Mouse (Mus musculus): Measurements from ENCODE around the gene Gramd4.
"Not testable (repeated sequence)": the region's sequence is repeated elsewhere in the genome, so short reads cannot be mapped to it uniquely, and the experiment has no call there.

Gramd4 gene

GRCm38 (mm10) chr15:86091998-86092670 is 34.6 kb downstream of the Gramd4 start:
- no peak for DNase-seq

GRCm38 (mm10) chr15:86093236-86093635 is 35.7 kb downstream of the Gramd4 start:
- DNase-seq: no peak

- peak; percentile 55 to 61 for DNase-seq
These were observed 37.0 kb downstream of the Gramd4 start for GRCm38 (mm10) chr15:86094324-86095121.

GRCm38 (mm10) chr15:86095722-86096603 is 38.5 kb downstream of the Gramd4 start:
- no peak for DNase-seq

- not testable (repeated sequence) for DNase-seq
These were observed 39.1 kb downstream of the Gramd4 start for GRCm38 (mm10) chr15:86096604-86097020.

- DNase-seq: no peak
These were observed 40.4 kb downstream of the Gramd4 start for GRCm38 (mm10) chr15:86097871-86098270.

GRCm38 (mm10) chr15:86101585-86101984 is 44.1 kb downstream of the Gramd4 start:
- no peak for DNase-seq

GRCm38 (mm10) chr15:86102308-86102707 is 44.8 kb downstream of the Gramd4 start:
- no peak for DNase-seq

GRCm38 (mm10) chr15:86104401-86105344 is 47.2 kb downstream of the Gramd4 start:
- no peak for DNase-seq

GRCm38 (mm10) chr15:86105345-86105697 is 47.8 kb downstream of the Gramd4 start:
- DNase-seq: no peak

GRCm38 (mm10) chr15:86105751-86106150 is 48.3 kb downstream of the Gramd4 start:
- no peak for DNase-seq

- DNase-seq: no peak
These were observed 50.5 kb downstream of the Gramd4 start for GRCm38 (mm10) chr15:86107831-86108471.

GRCm38 (mm10) chr15:86109245-86109644 is 51.8 kb downstream of the Gramd4 start:
- no peak for DNase-seq

GRCm38 (mm10) chr15:86109650-86110211 is 52.2 kb downstream of the Gramd4 start:
- no peak for DNase-seq

GRCm38 (mm10) chr15:86110361-86111103 is 53.0 kb downstream of the Gramd4 start:
- DNase-seq: peak; percentile 34 to 35

- DNase-seq: no peak
These were observed 55.3 kb downstream of the Gramd4 start for GRCm38 (mm10) chr15:86112707-86113341.

- no peak for DNase-seq
These were observed 55.8 kb downstream of the Gramd4 start for GRCm38 (mm10) chr15:86113342-86113710.

- DNase-seq: no peak
These were observed 58.9 kb downstream of the Gramd4 start for GRCm38 (mm10) chr15:86116421-86116820.

- DNase-seq: no peak
These were observed 59.9 kb downstream of the Gramd4 start for GRCm38 (mm10) chr15:86117115-86118100.

Measured in B cell, adult 2 months (primary cell).